Mouse (Mus musculus) E14TG2a.4 (cell line): Measurements from ENCODE around the gene Apba1.

Experiments
- H3K27me3 ChIP-seq: 2 replicates; pipeline ENCODE4 v1.6.1; 2014; ENCODE audit warnings: low read length, control low read depth; ENCODE audit not compliant: insufficient read depth
- H3K36me3 ChIP-seq: 2 replicates; pipeline ENCODE4 v1.6.1; 2014; ENCODE audit warnings: low read length, control low read depth; ENCODE audit not compliant: insufficient read depth
- H3K4me1 ChIP-seq: replicated peaks from 2 replicates; pipeline ENCODE4 v1.6.1; 2014; ENCODE audit warnings: low read depth, low read length, control low read depth
- H3K4me3 ChIP-seq: replicated peaks from 2 replicates; pipeline ENCODE4 v1.5.1; 2014; ENCODE audit warnings: mild to moderate bottlenecking, low read length
- H3K9me3 ChIP-seq: 2 replicates; pipeline ENCODE4 v1.6.1; 2014; ENCODE audit warnings: low read length, control low read depth
- CTCF ChIP-seq: conservative IDR thresholded peaks from 2 replicates; pipeline ENCODE4 v1.5.1; 2014; ENCODE audit warnings: low read length
- NANOG ChIP-seq: IDR thresholded peaks from 2 replicates; pipeline ENCODE4 v1.6.1; 2014; ENCODE audit warnings: borderline replicate concordance, low read length, mixed read lengths
- POU5F1 ChIP-seq: IDR thresholded peaks from 2 replicates; pipeline ENCODE4 v1.6.1; 2014; ENCODE audit warnings: low read length, borderline replicate concordance

Gene Apba1

GRCm38 (mm10) chr19:23941422-23941949 lies 182.8 kb downstream of the Apba1 start:
- 0 out of 2 replicates have a peak, but pooled peaks cover 8% of the 10 kb centered on the region for H3K36me3 ChIP-seq
- no peak overlapping the region for H3K4me3 ChIP-seq
- no peaks in the 10 kb centered on the region for H3K9me3 ChIP-seq
- no peak for TF ChIP-seq POU5F1
- no peak for TF ChIP-seq CTCF
- TF ChIP-seq NANOG, result no peak
- H3K27me3 ChIP-seq, result peaks cover 3% of the 10 kb centered on the region; the same call in 1 of the 2 replicates
- H3K4me1 ChIP-seq, result peaks cover 31% of the 10 kb centered on the region

- Histone ChIP-seq H3K9me3 (no peaks in the 10 kb centered on the region), H3K36me3 (0 out of 2 replicates have a peak, but pooled peaks cover 8% of the 10 kb centered on the region), H3K4me1 (peaks cover 44% of the 10 kb centered on the region), H3K27me3 (peaks cover 5% of the 10 kb centered on the region; the same call in 1 of the 2 replicates), H3K4me3 (no peak overlapping the region)
- TF ChIP-seq POU5F1 (no peak), NANOG (no peak), CTCF (no peak)
Observed at GRCm38 (mm10) chr19:23942886-23943285, 184.2 kb downstream of the Apba1 start.

GRCm38 (mm10) chr19:23946026-23946685 lies 187.5 kb downstream of the Apba1 start:
- Histone ChIP-seq H3K9me3 (no peaks in the 10 kb centered on the region; the same call in 1 of the 2 replicates), H3K27me3 (peaks cover 5% of the 10 kb centered on the region; the same call in 1 of the 2 replicates), H3K36me3 (0 out of 2 replicates have a peak, but pooled peaks cover 8% of the 10 kb centered on the region), H3K4me1 (peaks cover 48% of the 10 kb centered on the region), H3K4me3 (no peak overlapping the region)
- TF ChIP-seq POU5F1 (no peak), CTCF (no peak), NANOG (no peak)

GRCm38 (mm10) chr19:23946751-23947150 lies 188.1 kb downstream of the Apba1 start:
- TF ChIP-seq NANOG, result no peak
- no peak for TF ChIP-seq CTCF
- no peak for TF ChIP-seq POU5F1
- Histone ChIP-seq H3K9me3 (no peaks in the 10 kb centered on the region; the same call in 1 of the 2 replicates), H3K36me3 (0 out of 2 replicates have a peak, but pooled peaks cover 8% of the 10 kb centered on the region), H3K4me3 (no peak overlapping the region), H3K27me3 (peaks cover 5% of the 10 kb centered on the region; the same call in 1 of the 2 replicates), H3K4me1 (peaks cover 42% of the 10 kb centered on the region)

- Histone ChIP-seq H3K4me3 (peak overlapping the region; percentile 60), H3K4me1 (peaks cover 41% of the 10 kb centered on the region), H3K9me3 (no peaks in the 10 kb centered on the region; the same call in 1 of the 2 replicates), H3K27me3 (peaks cover 5% of the 10 kb centered on the region; the same call in 1 of the 2 replicates), H3K36me3 (0 out of 2 replicates have a peak, but pooled peaks cover 6% of the 10 kb centered on the region)
- no peak for TF ChIP-seq NANOG
- no peak for TF ChIP-seq CTCF
- TF ChIP-seq POU5F1, result no peak
Observed at GRCm38 (mm10) chr19:23947871-23948270, 189.2 kb downstream of the Apba1 start.

- Histone ChIP-seq H3K4me3 (peak overlapping the region; percentile 60), H3K9me3 (no peaks in the 10 kb centered on the region; the same call in 1 of the 2 replicates), H3K36me3 (0 out of 2 replicates have a peak, but pooled peaks cover 4% of the 10 kb centered on the region), H3K4me1 (peaks cover 41% of the 10 kb centered on the region), H3K27me3 (peaks cover 5% of the 10 kb centered on the region; the same call in 1 of the 2 replicates)
- TF ChIP-seq NANOG (no peak), POU5F1 (no peak), CTCF (no peak)
Observed at GRCm38 (mm10) chr19:23948301-23949000, 189.8 kb downstream of the Apba1 start.

- H3K36me3 ChIP-seq, result no peaks in the 10 kb centered on the region
- peaks cover 46% of the 10 kb centered on the region for H3K4me1 ChIP-seq
- H3K27me3 ChIP-seq, result peaks cover 9% of the 10 kb centered on the region; the same call in 1 of the 2 replicates
- no peaks in the 10 kb centered on the region; the same call in 1 of the 2 replicates for H3K9me3 ChIP-seq
- H3K4me3 ChIP-seq, result peak overlapping the region; percentile 69
- TF ChIP-seq NANOG (no peak), CTCF (no peak), POU5F1 (no peak)
Observed at GRCm38 (mm10) chr19:23955461-23955860, 196.8 kb downstream of the Apba1 start.
